Mouse (Mus musculus): ENCODE measurements around the gene Fam118a.

- TF ChIP-seq POLR2A (IDR thresholded peaks at IDR 0.05; ENCODE audit: borderline replicate concordance, extremely low read depth, low read depth, low read length) (no peak), CTCF (IDR thresholded peaks at IDR 0.05; ENCODE audit: insufficient read depth, low read length) (no peak)
These were observed 43.1 kb upstream of the Fam118a start for GRCm38 (mm10) chr15:84985516-84986160.

All from lung, adult 2 months (tissue).